ENCODE assay signal across 17 mouse cellular contexts in genomic region chr11:32409823-32410562, GRCm38 (mm10). TPM values are rescaled to one million over a fixed set of nuclear protein-coding genes. Genes with fewer than 3 reads are reported as not detected.
DNase-seq lines count a peak whose midpoint lies in the region; ATAC-seq and TF ChIP-seq lines count a peak whose summit lies in the region.
"Had no signal": no experiment of that assay in that cellular context is flagged by ENCODE, and none has a peak within 500 bp of the region (broad histone marks: within the 10 kb centered on the region; RNA-seq: fewer than 3 reads in every experiment).

No protein-coding gene starts in this region.

- H3K4me2 ChIP-seq in kidney, postnatal 0 days (ENCODE audit: low read length), result no peak overlapping the region
- no peak overlapping the region for H3K4me2 ChIP-seq in midbrain, embryonic 14.5 days (ENCODE audit: low read length)
- H3K4me2 ChIP-seq in midbrain, embryonic 11.5 days, result no peak overlapping the region
- no peak overlapping the region for H3K4me2 ChIP-seq in intestine, embryonic 15.5 days (replicated peaks)
- no peak overlapping the region for H3K4me2 ChIP-seq in stomach, embryonic 15.5 days
- H3K4me2 ChIP-seq: embryonic facial prominence, embryonic 13.5 days; heart, embryonic 13.5 days had no signal

- H3K4me3 ChIP-seq in kidney, postnatal 0 days (replicated peaks; ENCODE audit: low read depth, low read length), result no peak overlapping the region
- H3K4me3 ChIP-seq in midbrain, embryonic 14.5 days (replicated peaks; ENCODE audit: low read depth, low read length), result no peak overlapping the region
- no peak overlapping the region for H3K4me3 ChIP-seq in midbrain, embryonic 11.5 days (ENCODE audit: low read depth, low read length)
- H3K4me3 ChIP-seq in intestine, embryonic 15.5 days (replicated peaks), result no peak overlapping the region
- no peak overlapping the region for H3K4me3 ChIP-seq in stomach, embryonic 15.5 days (replicated peaks)
- H3K4me3 ChIP-seq: embryonic facial prominence, embryonic 13.5 days; forebrain, embryonic 10.5 days; heart, embryonic 13.5 days had no signal

- 61% methylated on average over 11 of the region's 11 CpGs for WGBS in kidney, postnatal 0 days
- 91% methylated on average over 11 of the region's 11 CpGs for WGBS in midbrain, embryonic 14.5 days
- WGBS in midbrain, embryonic 11.5 days, result 91% methylated on average over 11 of the region's 11 CpGs
- WGBS in intestine, embryonic 15.5 days, result 75% methylated on average over 11 of the region's 11 CpGs
- WGBS in stomach, embryonic 15.5 days, result 78% methylated on average over 11 of the region's 11 CpGs

- H3K27me3 ChIP-seq in kidney, postnatal 0 days (ENCODE audit: insufficient read depth, low read length), result no peaks in the 10 kb centered on the region
- no peaks in the 10 kb centered on the region for H3K27me3 ChIP-seq in midbrain, embryonic 14.5 days (ENCODE audit: control insufficient read depth, insufficient read depth, low read length)
- no peaks in the 10 kb centered on the region for H3K27me3 ChIP-seq in midbrain, embryonic 11.5 days (ENCODE audit: control insufficient read depth, insufficient read depth, low read length)
- no peaks in the 10 kb centered on the region for H3K27me3 ChIP-seq in intestine, embryonic 15.5 days (replicated peaks)
- no peaks in the 10 kb centered on the region for H3K27me3 ChIP-seq in stomach, embryonic 15.5 days (replicated peaks)
- H3K27me3 ChIP-seq: embryonic facial prominence, embryonic 13.5 days; heart, embryonic 13.5 days had no signal

- no peak; the same call in 1 of the 2 replicates for ATAC-seq in kidney, postnatal 0 days (replicated peaks; ENCODE audit: low FRiP score, low read depth)
- no peak for ATAC-seq in midbrain, embryonic 14.5 days (ENCODE audit: low FRiP score, low TSS enrichment)
- no peak for ATAC-seq in midbrain, embryonic 11.5 days (ENCODE audit: low FRiP score)
- peak; percentile 71 for ATAC-seq in intestine, embryonic 15.5 days
- peak; percentile 19; the same call in 1 of the 2 replicates for ATAC-seq in stomach, embryonic 15.5 days (ENCODE audit: insufficient read depth, low FRiP score, low read depth)

- H3K4me1 ChIP-seq in kidney, postnatal 0 days (replicated peaks; ENCODE audit: insufficient read depth, low read length), result peaks cover 7% of the 10 kb centered on the region; the same call in 1 of the 2 replicates
- H3K4me1 ChIP-seq in midbrain, embryonic 14.5 days (ENCODE audit: control insufficient read depth, insufficient read depth, low read length), result 0 out of 2 replicates have a peak, but pooled peaks cover 3% of the 10 kb centered on the region
- peaks cover 3% of the 10 kb centered on the region; the same call in 1 of the 2 replicates for H3K4me1 ChIP-seq in midbrain, embryonic 11.5 days (ENCODE audit: control insufficient read depth, insufficient read depth, low read length)
- peaks cover 5% of the 10 kb centered on the region for H3K4me1 ChIP-seq in intestine, embryonic 15.5 days (replicated peaks)
- 0 out of 2 replicates have a peak, but pooled peaks cover 4% of the 10 kb centered on the region for H3K4me1 ChIP-seq in stomach, embryonic 15.5 days

- no peak for TF ChIP-seq CTCF in kidney, postnatal 0 days (IDR thresholded peaks at IDR 0.05; ENCODE audit: low read depth)

- H3K9me3 ChIP-seq in kidney, postnatal 0 days (replicated peaks; ENCODE audit: low read length), result no peaks in the 10 kb centered on the region
- H3K9me3 ChIP-seq in midbrain, embryonic 14.5 days (ENCODE audit: control insufficient read depth, low read length), result no peaks in the 10 kb centered on the region
- no peaks in the 10 kb centered on the region for H3K9me3 ChIP-seq in midbrain, embryonic 11.5 days (ENCODE audit: control insufficient read depth, low read length)
- H3K9me3 ChIP-seq in intestine, embryonic 15.5 days, result no peaks in the 10 kb centered on the region
- no peaks in the 10 kb centered on the region for H3K9me3 ChIP-seq in stomach, embryonic 15.5 days
- H3K9me3 ChIP-seq: embryonic facial prominence, embryonic 13.5 days; forebrain, embryonic 10.5 days; heart, embryonic 13.5 days had no signal

- H3K9ac ChIP-seq in kidney, postnatal 0 days (ENCODE audit: low read depth, low read length), result no peak overlapping the region
- no peak overlapping the region for H3K9ac ChIP-seq in midbrain, embryonic 14.5 days (replicated peaks; ENCODE audit: low read length)
- no peak overlapping the region for H3K9ac ChIP-seq in midbrain, embryonic 11.5 days (ENCODE audit: low read length)
- H3K9ac ChIP-seq in intestine, embryonic 15.5 days, result no peak overlapping the region
- H3K9ac ChIP-seq in stomach, embryonic 15.5 days, result no peak overlapping the region
- H3K9ac ChIP-seq: embryonic facial prominence, embryonic 13.5 days; heart, embryonic 13.5 days had no signal

- H3K27ac ChIP-seq in kidney, postnatal 0 days, result no peak overlapping the region
- H3K27ac ChIP-seq in midbrain, embryonic 14.5 days (replicated peaks; ENCODE audit: low read depth, low read length), result no peak overlapping the region
- no peak overlapping the region for H3K27ac ChIP-seq in midbrain, embryonic 11.5 days (ENCODE audit: low read depth, low read length)
- peak overlapping the region; percentile 44 for H3K27ac ChIP-seq in intestine, embryonic 15.5 days
- no peak overlapping the region for H3K27ac ChIP-seq in stomach, embryonic 15.5 days
- H3K27ac ChIP-seq: embryonic facial prominence, embryonic 13.5 days; forebrain, embryonic 10.5 days; heart, embryonic 13.5 days had no signal

- DNase-seq in kidney, postnatal 0 days (ENCODE audit: low spot score), result peak; percentile 32
- DNase-seq in kidney, adult 9 months, result no peak
- DNase-seq in midbrain, embryonic 14.5 days, result peak; percentile 17
- DNase-seq in midbrain, embryonic 11.5 days (ENCODE audit: low spot score, missing footprints), result no peak
- DNase-seq in layer of hippocampus, postnatal 14 days (ENCODE audit: low spot score in 2 of 2), result no peak
- no peak for DNase-seq in layer of hippocampus, adult 9-10 months (ENCODE audit: low spot score)
- DNase-seq: adrenal gland, adult 2 months; cerebellum, adult 8-10 months; layer of hippocampus, adult 9-11 months; liver; lung, postnatal 14 days; thymus, postnatal 25 days had no signal

- peaks cover 9% of the 10 kb centered on the region; the same call in 1 of the 2 replicates for H3K36me3 ChIP-seq in kidney, postnatal 0 days (ENCODE audit: insufficient read depth, low read length)
- H3K36me3 ChIP-seq in midbrain, embryonic 14.5 days (ENCODE audit: control insufficient read depth, insufficient read depth, low read length), result peaks cover 72% of the 10 kb centered on the region
- peaks cover 18% of the 10 kb centered on the region for H3K36me3 ChIP-seq in midbrain, embryonic 11.5 days (ENCODE audit: control insufficient read depth, insufficient read depth, low read length)
- 0 out of 2 replicates have a peak, but pooled peaks cover 2% of the 10 kb centered on the region for H3K36me3 ChIP-seq in intestine, embryonic 15.5 days
- peaks cover 33% of the 10 kb centered on the region for H3K36me3 ChIP-seq in stomach, embryonic 15.5 days

RNA-seq across cellular contexts. Expression of gene Ubtd2, which starts 45.2 kb away (rescaled TPM):
- polyA plus RNA-seq in kidney, postnatal 0 days (2015; fragmentation: Nextera tagmentation; extraction: Ambion mirVana), result 28.8 TPM in 2 replicates
- polyA plus RNA-seq in midbrain, embryonic 14.5 days (2014; fragmentation: Nextera tagmentation; extraction: Ambion mirVana), result 57.0 and 63.8 TPM in 2 replicates
- polyA plus RNA-seq in midbrain, embryonic 11.5 days (2014; fragmentation: Nextera tagmentation; extraction: Ambion mirVana), result 67.7 and 71.6 TPM in 2 replicates
- 29.4 and 34.0 TPM in 2 replicates for polyA plus RNA-seq in intestine, embryonic 15.5 days (2015; fragmentation: Nextera tagmentation; extraction: Ambion mirVana)
- polyA plus RNA-seq in stomach, embryonic 15.5 days (2015; fragmentation: Nextera tagmentation; extraction: Ambion mirVana), result 37.8 and 38.7 TPM in 2 replicates
- 10 to 100 TPM; 39.2 to 43.4 TPM for total RNA-seq in layer of hippocampus, postnatal 14 days (2021)

Comparison
In these comparisons a context has a peak if more than half of its experiments do, and no peak if none do; other contexts are left out.
1. DNase-seq: peak in kidney, postnatal 0 days (single experiment) and midbrain, embryonic 14.5 days (single experiment); none in kidney, adult 9 months (single experiment), midbrain, embryonic 11.5 days (single experiment), layer of hippocampus, postnatal 14 days (0 of 2) and layer of hippocampus, adult 9-10 months (single experiment).
2. ATAC-seq: peak in intestine, embryonic 15.5 days (single experiment) and stomach, embryonic 15.5 days (single experiment); none in kidney, postnatal 0 days (single experiment), midbrain, embryonic 14.5 days (single experiment) and midbrain, embryonic 11.5 days (single experiment).